19 mouse cellular contexts compared by ENCODE assay signal in genomic region chr10:93265833-93266232, GRCm38 (mm10).
"Had no signal": no experiment of that assay in that cellular context is flagged by ENCODE, and none has a peak within 500 bp of the region (broad histone marks: within the 10 kb centered on the region; RNA-seq: fewer than 3 reads in every experiment).

No protein-coding gene starts in this region.

- H3K9me3 ChIP-seq: kidney, embryonic 15.5 days; limb, embryonic 12.5 days; limb, embryonic 15.5 days; megakaryocyte, embryonic 14.5 days; midbrain, embryonic 10.5 days; midbrain, embryonic 13.5 days; neural tube, embryonic 13.5 days had no signal

- ATAC-seq: liver, postnatal 0 days; lung, postnatal 0 days; midbrain, embryonic 13.5 days; midbrain, embryonic 16.5 days had no signal

- H3K27me3 ChIP-seq: kidney, embryonic 15.5 days; limb, embryonic 12.5 days; limb, embryonic 15.5 days; megakaryocyte, embryonic 14.5 days; midbrain, embryonic 13.5 days; neural tube, embryonic 13.5 days had no signal

- H3K36me3 ChIP-seq: midbrain, embryonic 13.5 days had no signal

- H3K4me2 ChIP-seq: kidney, embryonic 15.5 days; limb, embryonic 12.5 days; limb, embryonic 15.5 days; liver, embryonic 11.5 days; lung, embryonic 14.5 days; midbrain, embryonic 13.5 days; neural tube, embryonic 13.5 days had no signal

- DNase-seq: kidney, postnatal 10 days; kidney, postnatal 36 days; left cerebral cortex, postnatal 4 days; liver, postnatal 0 days; lung, embryonic 14.5 days; thymus, adult 18-20 months; thymus, postnatal 4 days had no signal

- H3K27ac ChIP-seq: kidney, embryonic 15.5 days; limb, embryonic 12.5 days; limb, embryonic 15.5 days; liver, embryonic 14.5 days; midbrain, embryonic 10.5 days; midbrain, embryonic 13.5 days; neural tube, embryonic 13.5 days had no signal

- H3K4me3 ChIP-seq: kidney, embryonic 15.5 days; limb, embryonic 12.5 days; limb, embryonic 15.5 days; megakaryocyte, embryonic 14.5 days; midbrain, embryonic 10.5 days; midbrain, embryonic 13.5 days; myocyte; neural tube, embryonic 13.5 days had no signal

- H3K9ac ChIP-seq: kidney, embryonic 15.5 days; limb, embryonic 12.5 days; limb, embryonic 15.5 days; liver, embryonic 14.5 days; liver, postnatal 0 days; lung, embryonic 14.5 days; midbrain, embryonic 13.5 days; neural tube, embryonic 13.5 days had no signal
